Mouse (Mus musculus): Measurements from ENCODE around the gene Tgif1. TPM values are rescaled to one million over a fixed set of nuclear protein-coding genes. Genes with fewer than 3 reads are reported as not detected.

Tgif1 gene
- total and polyA plus RNA-seq, 2 experiments from 2014 or later: 4.2 to 5.8 TPM

GRCm38 (mm10) chr17:70806600-70806999 lies 46.7 kb downstream of the Tgif1 start:
- H3K9ac ChIP-seq (replicated peaks; ENCODE audit: low read length, poor library complexity, severe bottlenecking): no peak overlapping the region
- no peak for TF ChIP-seq CTCF (IDR thresholded peaks at IDR 0.05)
- H3K4me3 ChIP-seq (ENCODE audit: low read depth, low read length): no peak overlapping the region
- H3K9me3 ChIP-seq (ENCODE audit: low read length): no peaks in the 10 kb centered on the region
- ATAC-seq (ENCODE audit: low FRiP score) (no peak), DNase-seq (ENCODE audit: low spot score) (no peak)
- no peaks in the 10 kb centered on the region for H3K27me3 ChIP-seq (ENCODE audit: insufficient read depth, low read length)
- H3K4me2 ChIP-seq (ENCODE audit: low read depth, low read length, poor library complexity, severe bottlenecking): no peak overlapping the region
- no peaks in the 10 kb centered on the region for H3K36me3 ChIP-seq (ENCODE audit: insufficient read depth, low read length)
- H3K27ac ChIP-seq (ENCODE audit: low read depth, low read length): no peak overlapping the region
- H3K4me1 ChIP-seq (ENCODE audit: insufficient read depth, low read length): no peaks in the 10 kb centered on the region
- WGBS: 93% methylated on average over 2 of the region's 2 CpGs

- Histone ChIP-seq H3K4me2 (ENCODE audit: low read depth, low read length, poor library complexity, severe bottlenecking) (no peak overlapping the region), H3K36me3 (ENCODE audit: insufficient read depth, low read length) (no peaks in the 10 kb centered on the region)
- WGBS: 94% methylated on average over 9 of the region's 9 CpGs
Measured at GRCm38 (mm10) chr17:70805866-70806265, 47.5 kb downstream of the Tgif1 start.

GRCm38 (mm10) chr17:70802022-70802421 lies 51.3 kb downstream of the Tgif1 start:
- Histone ChIP-seq H3K9ac (replicated peaks; ENCODE audit: low read length, poor library complexity, severe bottlenecking) (no peak overlapping the region), H3K4me1 (ENCODE audit: insufficient read depth, low read length) (no peaks in the 10 kb centered on the region), H3K9me3 (ENCODE audit: low read length) (no peaks in the 10 kb centered on the region), H3K4me3 (ENCODE audit: low read depth, low read length) (no peak overlapping the region), H3K4me2 (ENCODE audit: low read depth, low read length, poor library complexity, severe bottlenecking) (no peak overlapping the region), H3K27ac (ENCODE audit: low read depth, low read length) (no peak overlapping the region), H3K27me3 (ENCODE audit: insufficient read depth, low read length) (no peaks in the 10 kb centered on the region), H3K36me3 (ENCODE audit: insufficient read depth, low read length) (no peaks in the 10 kb centered on the region)
- 83% methylated on average over 14 of the region's 14 CpGs for WGBS
- no peak for DNase-seq (ENCODE audit: low spot score)
- no peak for ATAC-seq (ENCODE audit: low FRiP score)
- no peak for TF ChIP-seq CTCF (IDR thresholded peaks at IDR 0.05)

More at GRCm38 (mm10) chr17:70805866-70806265, 47.5 kb downstream of the Tgif1 start:
- H3K4me1 ChIP-seq (ENCODE audit: insufficient read depth, low read length): no peaks in the 10 kb centered on the region
- no peak for TF ChIP-seq CTCF (IDR thresholded peaks at IDR 0.05)
- H3K9me3 ChIP-seq (ENCODE audit: low read length): no peaks in the 10 kb centered on the region
- no peak overlapping the region for H3K4me3 ChIP-seq (ENCODE audit: low read depth, low read length)
- no peaks in the 10 kb centered on the region for H3K27me3 ChIP-seq (ENCODE audit: insufficient read depth, low read length)
- no peak for ATAC-seq (ENCODE audit: low FRiP score)
- DNase-seq (ENCODE audit: low spot score): no peak
- H3K9ac ChIP-seq (replicated peaks; ENCODE audit: low read length, poor library complexity, severe bottlenecking): no peak overlapping the region
- no peak overlapping the region for H3K27ac ChIP-seq (ENCODE audit: low read depth, low read length)

- DNase-seq (ENCODE audit: low spot score) (no peak), ATAC-seq (ENCODE audit: low FRiP score) (no peak)
- WGBS: 80% methylated on average over 4 of the region's 4 CpGs
- Histone ChIP-seq H3K4me1 (ENCODE audit: insufficient read depth, low read length) (no peaks in the 10 kb centered on the region), H3K9ac (replicated peaks; ENCODE audit: low read length, poor library complexity, severe bottlenecking) (no peak overlapping the region), H3K4me2 (ENCODE audit: low read depth, low read length, poor library complexity, severe bottlenecking) (no peak overlapping the region), H3K27me3 (ENCODE audit: insufficient read depth, low read length) (no peaks in the 10 kb centered on the region), H3K36me3 (ENCODE audit: insufficient read depth, low read length) (no peaks in the 10 kb centered on the region), H3K4me3 (ENCODE audit: low read depth, low read length) (no peak overlapping the region), H3K27ac (ENCODE audit: low read depth, low read length) (no peak overlapping the region), H3K9me3 (ENCODE audit: low read length) (no peaks in the 10 kb centered on the region)
- TF ChIP-seq CTCF (IDR thresholded peaks at IDR 0.05): no peak
Measured at GRCm38 (mm10) chr17:70799266-70799665, 54.1 kb downstream of the Tgif1 start.

- 78% methylated on average over 1 of the region's 1 CpGs for WGBS
- H3K27me3 ChIP-seq (ENCODE audit: insufficient read depth, low read length): no peaks in the 10 kb centered on the region
Measured at GRCm38 (mm10) chr17:70797773-70798045, 55.6 kb downstream of the Tgif1 start.

GRCm38 (mm10) chr17:70796940-70797772 lies 56.2 kb downstream of the Tgif1 start:
- no peak for TF ChIP-seq CTCF (IDR thresholded peaks at IDR 0.05)

More at GRCm38 (mm10) chr17:70797773-70798045, 55.6 kb downstream of the Tgif1 start:
- no peak overlapping the region for H3K27ac ChIP-seq (ENCODE audit: low read depth, low read length)
- H3K9me3 ChIP-seq (ENCODE audit: low read length): no peaks in the 10 kb centered on the region
- no peaks in the 10 kb centered on the region for H3K4me1 ChIP-seq (ENCODE audit: insufficient read depth, low read length)
- TF ChIP-seq CTCF (IDR thresholded peaks at IDR 0.05): no peak
- no peak for ATAC-seq (ENCODE audit: low FRiP score)
- H3K36me3 ChIP-seq (ENCODE audit: insufficient read depth, low read length): no peaks in the 10 kb centered on the region
- no peak overlapping the region for H3K4me2 ChIP-seq (ENCODE audit: low read depth, low read length, poor library complexity, severe bottlenecking)
- H3K9ac ChIP-seq (replicated peaks; ENCODE audit: low read length, poor library complexity, severe bottlenecking): no peak overlapping the region
- DNase-seq (ENCODE audit: low spot score): no peak
- H3K4me3 ChIP-seq (ENCODE audit: low read depth, low read length): no peak overlapping the region

More at GRCm38 (mm10) chr17:70796940-70797772, 56.2 kb downstream of the Tgif1 start:
- no peak overlapping the region for H3K9ac ChIP-seq (replicated peaks; ENCODE audit: low read length, poor library complexity, severe bottlenecking)
- H3K4me1 ChIP-seq (ENCODE audit: insufficient read depth, low read length): no peaks in the 10 kb centered on the region
- ATAC-seq (ENCODE audit: low FRiP score) (no peak), DNase-seq (ENCODE audit: low spot score) (no peak)
- 86% methylated on average over 8 of the region's 8 CpGs for WGBS
- no peaks in the 10 kb centered on the region for H3K36me3 ChIP-seq (ENCODE audit: insufficient read depth, low read length)
- H3K4me2 ChIP-seq (ENCODE audit: low read depth, low read length, poor library complexity, severe bottlenecking): no peak overlapping the region
- no peaks in the 10 kb centered on the region for H3K9me3 ChIP-seq (ENCODE audit: low read length)
- H3K4me3 ChIP-seq (ENCODE audit: low read depth, low read length): no peak overlapping the region
- H3K27me3 ChIP-seq (ENCODE audit: insufficient read depth, low read length): no peaks in the 10 kb centered on the region
- H3K27ac ChIP-seq (ENCODE audit: low read depth, low read length): no peak overlapping the region
